Mouse (Mus musculus) ES-Bruce4 (cell line): Measurements from ENCODE around the gene Ltbp1. TPM values are rescaled to one million over a fixed set of nuclear protein-coding genes. Genes with fewer than 3 reads are reported as not detected.

Source experiments
- H3K27ac ChIP-seq: 2 replicates; pipeline ENCODE4 v1.5.1; 2012; ENCODE audit warnings: low read length, inconsistent platforms; ENCODE audit not compliant: insufficient read depth
- H3K27me3 ChIP-seq: 2 replicates; pipeline ENCODE4 v1.6.1; 2012; ENCODE audit warnings: mild to moderate bottlenecking, low read length, inconsistent platforms; ENCODE audit not compliant: control insufficient read depth, poor library complexity, insufficient read depth, severe bottlenecking
- H3K36me3 ChIP-seq: 2 replicates; pipeline ENCODE4 v1.6.1; 2012; ENCODE audit warnings: inconsistent platforms, mild to moderate bottlenecking, low read length, moderate library complexity; ENCODE audit not compliant: control insufficient read depth, poor library complexity, insufficient read depth, severe bottlenecking
- H3K4me1 ChIP-seq: one replicate; pipeline ENCODE4 v1.8.1; 2011; ENCODE audit warnings: low read length; ENCODE audit not compliant: control insufficient read depth, insufficient read depth
- H3K4me3 ChIP-seq: 2 replicates; pipeline ENCODE4 v1.5.1; 2011; ENCODE audit warnings: low read depth, mild to moderate bottlenecking, low read length
- H3K9ac ChIP-seq: 2 replicates; pipeline ENCODE4 v1.6.1; 2012; ENCODE audit warnings: low read depth, mild to moderate bottlenecking, inconsistent platforms; ENCODE audit not compliant: poor library complexity, severe bottlenecking
- H3K9me3 ChIP-seq: replicated peaks from 2 replicates; pipeline ENCODE4 v1.6.1; 2012; ENCODE audit warnings: mild to moderate bottlenecking, low read length, inconsistent platforms; ENCODE audit not compliant: control insufficient read depth, poor library complexity, insufficient read depth, severe bottlenecking
- CTCF ChIP-seq: IDR thresholded peaks from one replicate; pipeline ENCODE4 v1.8.1; 2011; ENCODE audit warnings: low read depth, low read length
- EP300 ChIP-seq: IDR thresholded peaks from 2 replicates; pipeline ENCODE4 v1.6.1; 2011; ENCODE audit warnings: low read depth, low read length; ENCODE audit not compliant: insufficient read depth
- POLR2A ChIP-seq: IDR thresholded peaks from one replicate; pipeline ENCODE4 v1.8.1; 2011; ENCODE audit warnings: low read length; ENCODE audit not compliant: insufficient read depth
- polyA plus RNA-seq: library from polyadenylated mRNA; stranded (reverse); fragments of >200 nt; gene quantifications from 2 replicates; pipeline ENCODE4 v1.2.4, GENCODE M21; 2011; ENCODE audit warnings: low read depth; ENCODE audit not compliant: missing spikeins, insufficient read depth, insufficient read length

Ltbp1 gene
- polyA plus RNA-seq, 1 experiment = 9.1 TPM

GRCm38 (mm10) chr17:75330366-75330765 lies 325.0 kb downstream of the Ltbp1 start:
- H3K4me3 ChIP-seq = no peak overlapping the region
- H3K9me3 ChIP-seq = no peaks in the 10 kb centered on the region
- H3K4me1 ChIP-seq = no peaks in the 10 kb centered on the region
- no peak overlapping the region for H3K9ac ChIP-seq
- TF ChIP-seq POLR2A = no peak
- TF ChIP-seq EP300 = no peak
- TF ChIP-seq CTCF = no peak
- H3K27ac ChIP-seq = no peak overlapping the region
- H3K36me3 ChIP-seq = no peaks in the 10 kb centered on the region
- H3K27me3 ChIP-seq = no peaks in the 10 kb centered on the region

DNA sequence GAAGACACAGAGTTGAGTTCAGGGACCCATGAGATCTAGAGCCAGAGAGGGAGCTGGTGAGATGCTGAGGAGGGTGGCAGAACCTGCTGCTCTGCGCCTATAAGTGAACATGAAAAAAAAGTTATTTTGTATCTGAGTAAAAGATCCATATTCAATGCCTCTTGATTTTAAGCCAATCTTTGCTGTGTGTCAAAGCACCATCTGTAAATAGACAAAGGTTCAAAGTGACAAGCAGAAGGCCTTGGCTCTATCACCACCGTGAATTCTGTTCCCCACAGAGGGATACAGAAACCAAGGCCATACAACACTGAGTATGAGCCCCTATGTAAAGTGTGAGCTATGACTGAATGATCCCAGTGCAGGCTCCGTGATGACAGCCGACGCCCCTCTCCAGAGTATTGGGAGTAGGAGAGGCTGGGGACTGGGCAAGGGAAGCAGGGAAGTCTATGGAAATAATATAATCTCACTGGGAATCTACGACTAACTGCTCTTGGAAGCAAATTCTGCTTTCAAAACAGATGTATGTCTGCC lies 326.1 kb downstream of the Ltbp1 start:
- Histone ChIP-seq H3K9me3 (no peaks in the 10 kb centered on the region), H3K27ac (no peak overlapping the region), H3K9ac (no peak overlapping the region), H3K36me3 (no peaks in the 10 kb centered on the region), H3K27me3 (no peaks in the 10 kb centered on the region), H3K4me1 (no peaks in the 10 kb centered on the region), H3K4me3 (no peak overlapping the region)
- TF ChIP-seq EP300 = no peak

GRCm38 (mm10) chr17:75332289-75332688 lies 326.9 kb downstream of the Ltbp1 start:
- TF ChIP-seq EP300 = no peak
- TF ChIP-seq CTCF = no peak
- no peak for TF ChIP-seq POLR2A
- H3K9ac ChIP-seq = no peak overlapping the region
- H3K36me3 ChIP-seq = no peaks in the 10 kb centered on the region

GRCm38 (mm10) chr17:75333011-75333410 lies 327.6 kb downstream of the Ltbp1 start:
- no peaks in the 10 kb centered on the region for H3K4me1 ChIP-seq
- H3K4me3 ChIP-seq = no peak overlapping the region
- H3K27me3 ChIP-seq = no peaks in the 10 kb centered on the region
- no peaks in the 10 kb centered on the region for H3K36me3 ChIP-seq
- H3K9me3 ChIP-seq = no peaks in the 10 kb centered on the region
- TF ChIP-seq EP300 = no peak
- TF ChIP-seq POLR2A = no peak
- no peak for TF ChIP-seq CTCF
- no peak overlapping the region for H3K27ac ChIP-seq
- no peak overlapping the region for H3K9ac ChIP-seq

More at GRCm38 (mm10) chr17:75332289-75332688, 326.9 kb downstream of the Ltbp1 start:
- no peaks in the 10 kb centered on the region for H3K4me1 ChIP-seq
- H3K27ac ChIP-seq = no peak overlapping the region
- H3K9me3 ChIP-seq = no peaks in the 10 kb centered on the region
- H3K4me3 ChIP-seq = no peak overlapping the region
- H3K27me3 ChIP-seq = no peaks in the 10 kb centered on the region

- Histone ChIP-seq H3K27ac (no peak overlapping the region), H3K9ac (no peak overlapping the region), H3K4me1 (no peaks in the 10 kb centered on the region), H3K27me3 (no peaks in the 10 kb centered on the region), H3K9me3 (no peaks in the 10 kb centered on the region), H3K4me3 (no peak overlapping the region), H3K36me3 (no peaks in the 10 kb centered on the region)
- no peak for TF ChIP-seq POLR2A
- no peak for TF ChIP-seq CTCF
- TF ChIP-seq EP300 = no peak
These were observed 328.4 kb downstream of the Ltbp1 start for GRCm38 (mm10) chr17:75333759-75334158.

- H3K27ac ChIP-seq = no peak overlapping the region
- TF ChIP-seq CTCF (no peak), EP300 (no peak), POLR2A (no peak)
These were observed 330.3 kb downstream of the Ltbp1 start for GRCm38 (mm10) chr17:75335649-75336048.

More at GRCm38 (mm10) chr17:75335649-75336048, 330.3 kb downstream of the Ltbp1 start:
- Histone ChIP-seq H3K27me3 (no peaks in the 10 kb centered on the region), H3K4me3 (no peak overlapping the region), H3K36me3 (no peaks in the 10 kb centered on the region), H3K9ac (no peak overlapping the region), H3K9me3 (no peaks in the 10 kb centered on the region), H3K4me1 (no peaks in the 10 kb centered on the region)
